Mouse (Mus musculus): ENCODE results near the gene 2510009E07Rik. TPM values are rescaled to one million over a fixed set of nuclear protein-coding genes. Genes with fewer than 3 reads are reported as not detected.

The 2510009E07Rik gene
- total and polyA plus RNA-seq, 3 experiments: not detected

DNA sequence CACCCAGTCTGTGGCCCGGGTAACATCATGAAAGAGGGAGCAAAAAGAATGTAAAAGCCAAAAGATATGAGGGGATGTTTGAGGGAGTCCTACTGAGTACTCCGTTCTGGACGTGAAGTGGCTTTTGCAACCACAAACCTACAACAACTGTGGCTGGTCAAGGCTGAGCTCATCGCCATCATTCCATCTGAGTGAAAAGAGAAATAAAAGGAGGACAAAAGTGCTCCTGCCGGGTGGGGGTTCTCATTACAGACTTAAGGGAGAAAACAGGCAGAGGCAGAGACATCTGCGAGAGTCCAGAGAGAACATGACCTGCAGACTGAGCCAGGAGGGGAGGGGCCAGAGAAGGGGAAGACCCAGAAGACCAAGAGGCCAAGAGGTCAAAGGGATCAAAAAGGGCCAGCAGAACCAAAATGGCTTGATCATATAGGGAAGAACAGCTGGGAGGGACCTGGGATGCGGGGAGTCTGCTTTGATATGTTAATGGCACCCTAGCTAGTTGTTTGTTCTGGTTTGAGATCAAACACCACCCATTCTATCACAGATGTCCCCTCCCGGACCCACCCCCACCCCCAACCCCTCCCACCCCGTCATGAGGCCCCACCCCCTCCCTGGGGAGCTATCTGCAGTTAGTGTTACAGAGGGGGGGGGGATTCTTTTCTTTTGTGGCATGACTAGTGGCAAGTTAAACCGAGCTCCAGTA lies 7.3 kb upstream of the 2510009E07Rik start:
- TF ChIP-seq MAZ (IDR thresholded peaks at IDR 0.05; ENCODE audit: low read depth, low read length) (0 out of 2 replicates have a peak, but pooled peaks have one; percentile 28), MAFK (IDR thresholded peaks at IDR 0.05; ENCODE audit: insufficient replicate concordance, low read length) (no peak), POLR2A (IDR thresholded peaks at IDR 0.05; ENCODE audit: low read depth, low read length) (no peak), USF1 (IDR thresholded peaks at IDR 0.05; ENCODE audit: low read depth, low read length) (no peak)
- H3K4me3 ChIP-seq (replicated peaks in 1 of 3; ENCODE audit: low read depth in 2 of 3, low read length in 2 of 3, poor library complexity in 1 of 3): no peak overlapping the region
- dilution Hi-C loops (cut with MboI; ENCODE audit: extremely low pct_ligation_motif_present, extremely low pct_unique_long_range_greater_than_20kb, low sequenced_read_pairs): no loop called here
- DNase-seq (ENCODE audit: extremely low read depth): no peak
- no peaks in the 10 kb centered on the region for H3K36me3 ChIP-seq (replicated peaks in 1 of 2; ENCODE audit: control insufficient read depth in 1 of 2, insufficient read depth in 1 of 2, low read length in 1 of 2)
- in situ Hi-C loops (cut with MboI; ENCODE audit: low pct_ligation_motif_present, low pct_unique_long_range_greater_than_20kb, low sequenced_read_pairs): no loop called here
- H3K27ac ChIP-seq (ENCODE audit: insufficient read depth, low read depth): no peak overlapping the region
- H3K79me2 ChIP-seq (replicated peaks; ENCODE audit: control insufficient read depth, extremely low read depth, insufficient read depth, poor library complexity, severe bottlenecking): no peaks in the 10 kb centered on the region
- peaks cover 18% of the 10 kb centered on the region for H3K9me3 ChIP-seq (replicated peaks; ENCODE audit: low read length)
- H3K9ac ChIP-seq (ENCODE audit: insufficient read depth, low read depth): no peak overlapping the region
- no peak overlapping the region for H3K4me2 ChIP-seq (ENCODE audit: insufficient read depth, low read depth, poor library complexity, severe bottlenecking)
- H3K27me3 ChIP-seq (replicated peaks): no peaks in the 10 kb centered on the region
- H3K4me1 ChIP-seq (ENCODE audit: control insufficient read depth in 1 of 2, insufficient read depth in 2 of 2): peaks cover 0 to 11% of the 10 kb centered on the region in 2 experiments; a peak in 2 of 4 replicates

DNA sequence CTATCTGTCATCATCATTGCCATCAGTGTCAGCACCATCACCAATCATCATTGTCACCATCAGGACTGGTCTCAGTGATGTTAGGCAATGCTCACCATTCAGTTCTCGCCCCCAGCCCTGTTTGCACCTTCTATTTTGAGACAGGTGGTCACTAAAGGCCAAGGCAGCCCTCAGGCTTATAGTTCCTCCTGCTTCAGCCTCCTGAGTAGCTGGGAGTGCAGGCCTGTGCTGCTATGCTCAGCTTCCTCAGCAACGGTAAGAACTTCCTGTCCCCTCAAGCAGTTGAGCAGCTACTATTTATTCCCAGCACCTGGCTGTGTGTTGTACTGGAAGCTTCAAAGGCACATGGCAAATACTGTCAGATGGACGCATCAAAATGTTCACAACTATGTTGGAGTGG lies 3.7 kb upstream of the 2510009E07Rik start:
- in situ Hi-C loops (cut with MboI; ENCODE audit: low pct_ligation_motif_present, low pct_unique_long_range_greater_than_20kb, low sequenced_read_pairs): no loop called here
- Histone ChIP-seq H3K27me3 (replicated peaks) (no peaks in the 10 kb centered on the region), H3K36me3 (replicated peaks in 1 of 2; ENCODE audit: control insufficient read depth in 1 of 2, insufficient read depth in 1 of 2, low read length in 1 of 2) (no peaks in the 10 kb centered on the region), H3K79me2 (replicated peaks; ENCODE audit: control insufficient read depth, extremely low read depth, insufficient read depth, poor library complexity, severe bottlenecking) (no peaks in the 10 kb centered on the region), H3K9ac (ENCODE audit: insufficient read depth, low read depth) (no peak overlapping the region), H3K4me2 (ENCODE audit: insufficient read depth, low read depth, poor library complexity, severe bottlenecking) (no peak overlapping the region), H3K27ac (ENCODE audit: insufficient read depth, low read depth) (no peak overlapping the region), H3K4me3 (replicated peaks in 1 of 3; ENCODE audit: low read depth in 2 of 3, low read length in 2 of 3, poor library complexity in 1 of 3) (no peak overlapping the region), H3K9me3 (replicated peaks; ENCODE audit: low read length) (peaks cover 27% of the 10 kb centered on the region), H3K4me1 (ENCODE audit: control insufficient read depth in 1 of 2, insufficient read depth in 2 of 2) (peaks cover 0 to 11% of the 10 kb centered on the region in 2 experiments; a peak in 2 of 4 replicates)
- TF ChIP-seq ZMIZ1 (IDR thresholded peaks at IDR 0.05; ENCODE audit: low read depth, low read length): no peak
- TF ChIP-seq MAX (IDR thresholded peaks at IDR 0.05; ENCODE audit: low read length): no peak
- no peak for TF ChIP-seq TBP (conservative IDR thresholded peaks at IDR 0.05; ENCODE audit: low read depth, low read length)
- TF ChIP-seq SIN3A (IDR thresholded peaks at IDR 0.05; ENCODE audit: low read length): no peak
- no peak for TF ChIP-seq ZKSCAN1 (IDR thresholded peaks at IDR 0.05; ENCODE audit: borderline replicate concordance, low read depth, low read length)
- no peak for TF ChIP-seq HCFC1 (IDR thresholded peaks at IDR 0.05; ENCODE audit: low read depth, low read length)
- TF ChIP-seq CTCF (conservative IDR thresholded peaks at IDR 0.05 in 1 of 2, IDR thresholded peaks at IDR 0.05 in 1 of 2; ENCODE audit: low read depth in 2 of 2, low read length in 2 of 2): no peak
- TF ChIP-seq IRF4 (IDR thresholded peaks at IDR 0.05; ENCODE audit: low read depth, low read length): no peak
- no peak for TF ChIP-seq PAX5 (IDR thresholded peaks at IDR 0.05; ENCODE audit: low read length)
- no peak for TF ChIP-seq JUND (conservative IDR thresholded peaks at IDR 0.05; ENCODE audit: low read depth, low read length)
- no peak for TF ChIP-seq TCF12 (IDR thresholded peaks at IDR 0.05; ENCODE audit: low read depth, low read length)
- TF ChIP-seq MAFK (IDR thresholded peaks at IDR 0.05; ENCODE audit: insufficient replicate concordance, low read length): no peak
- TF ChIP-seq MEF2A (IDR thresholded peaks at IDR 0.05; ENCODE audit: borderline replicate concordance, low read depth, low read length): no peak
- TF ChIP-seq ZC3H11A (IDR thresholded peaks at IDR 0.05; ENCODE audit: low read depth, low read length): no peak
- no peak for TF ChIP-seq CHD2 (IDR thresholded peaks at IDR 0.05; ENCODE audit: low read length)
- no peak for TF ChIP-seq GABPA (IDR thresholded peaks at IDR 0.05; ENCODE audit: insufficient replicate concordance, low read depth, low read length)
- TF ChIP-seq POLR2AphosphoS2 (IDR thresholded peaks at IDR 0.05; ENCODE audit: low read depth, low read length): no peak
- TF ChIP-seq POLR2A (IDR thresholded peaks at IDR 0.05; ENCODE audit: low read depth, low read length): no peak
- TF ChIP-seq USF1 (IDR thresholded peaks at IDR 0.05; ENCODE audit: low read depth, low read length): no peak
- dilution Hi-C loops (cut with MboI; ENCODE audit: extremely low pct_ligation_motif_present, extremely low pct_unique_long_range_greater_than_20kb, low sequenced_read_pairs): no loop called here
- no peak for DNase-seq (ENCODE audit: extremely low read depth)
